Mouse (Mus musculus): Measurements from ENCODE around the gene Asap3.

Gene Asap3

DNA sequence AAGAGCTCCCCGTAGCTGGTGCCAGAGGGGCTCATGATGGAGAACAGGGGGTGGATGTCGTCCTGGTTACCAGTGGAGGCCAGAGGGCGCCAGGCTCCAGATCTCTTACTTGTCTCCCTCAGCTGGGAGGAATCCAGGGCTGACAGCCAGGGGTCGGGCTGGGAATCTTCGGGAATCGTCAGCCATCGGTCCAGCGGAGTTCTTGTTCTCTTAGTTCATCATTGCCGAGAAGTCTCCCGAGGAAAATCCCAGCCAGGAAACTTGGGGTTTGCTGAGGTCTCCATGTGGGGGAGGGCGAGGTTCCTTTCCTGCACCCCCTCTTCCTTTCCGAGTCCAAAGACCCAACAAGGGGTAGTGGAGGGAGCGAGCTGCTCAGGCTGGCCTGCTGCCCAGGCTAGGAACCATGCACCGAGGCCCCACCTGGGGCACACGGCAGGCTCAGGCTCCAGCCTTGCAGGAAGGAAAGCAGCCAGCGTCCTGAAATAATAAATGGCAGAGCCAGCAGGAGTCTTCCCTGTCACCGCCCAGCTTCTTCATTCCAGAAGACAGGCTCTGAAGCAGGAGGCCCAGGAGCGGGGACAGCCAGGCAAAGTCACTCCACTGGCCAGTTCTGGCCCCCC, 12.5 kb downstream of the Asap3 start:
- DNase-seq (ENCODE audit: low read depth), result no peak

DNA sequence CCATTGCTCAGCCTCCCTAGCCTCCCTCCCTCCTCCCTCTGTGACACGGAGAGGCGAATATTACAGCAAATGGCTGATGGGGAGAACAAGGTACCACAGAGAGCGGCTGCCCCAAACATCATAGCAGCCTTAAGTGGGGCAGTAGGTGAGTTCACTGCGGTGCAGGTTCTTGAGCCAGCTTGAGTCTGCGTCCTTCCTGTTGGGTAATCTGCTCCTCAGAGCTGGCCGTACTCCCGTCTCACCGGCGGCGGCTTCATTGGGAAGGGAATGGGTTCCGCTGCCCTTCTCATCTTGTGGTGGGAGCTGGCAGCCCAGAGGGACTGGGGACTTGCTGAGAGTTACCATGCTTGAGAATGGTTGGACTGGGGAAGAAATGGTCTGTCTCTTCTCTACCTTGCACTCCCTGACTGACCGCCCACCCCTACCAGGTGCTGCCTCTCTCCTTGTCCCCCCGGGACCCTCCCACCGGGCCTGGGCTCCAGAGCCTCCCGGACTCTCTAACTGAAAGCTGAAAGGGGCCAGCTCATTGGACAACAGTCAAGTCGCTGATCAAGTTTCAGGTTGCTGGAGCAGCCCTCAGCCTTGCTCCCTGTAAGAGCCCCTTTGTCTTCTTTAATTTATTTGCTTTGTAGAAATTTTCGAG, 14.1 kb downstream of the Asap3 start:
- no peak for DNase-seq (ENCODE audit: low read depth)

DNA sequence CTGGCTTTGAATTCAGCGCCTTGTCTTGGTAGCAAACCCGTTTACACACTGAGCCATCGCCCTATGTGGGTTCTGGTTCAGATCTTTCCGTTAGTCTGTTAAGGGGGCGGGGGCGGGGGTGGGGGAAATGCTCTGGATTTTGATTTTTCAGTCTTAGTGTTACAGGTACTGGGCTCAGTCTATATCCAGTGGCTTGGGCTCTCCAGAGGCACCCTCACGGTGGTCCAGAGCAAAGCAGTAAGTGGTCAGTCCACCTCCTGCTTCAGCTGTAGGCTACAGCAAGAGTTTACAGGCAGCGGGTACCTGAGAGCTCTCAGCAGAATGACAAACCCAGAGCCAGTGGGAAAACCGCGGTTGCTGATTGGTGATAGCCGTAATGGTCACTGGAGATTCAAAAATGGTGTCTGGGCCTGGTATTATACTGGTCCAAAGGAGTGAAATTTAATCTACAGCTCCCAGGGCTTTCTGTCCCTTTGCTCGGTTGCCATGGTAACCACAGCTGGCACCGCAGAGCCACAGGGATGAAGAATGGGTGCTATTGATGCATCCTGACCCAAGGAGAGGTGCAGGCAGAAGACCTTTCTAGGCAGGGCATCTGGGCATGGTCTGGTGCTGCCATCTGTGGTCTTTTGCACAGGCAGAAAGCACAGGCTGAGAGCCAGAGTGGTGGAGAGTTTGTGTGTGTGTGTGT, 17.5 kb downstream of the Asap3 start:
- no peak for DNase-seq (ENCODE audit: low read depth)

DNA sequence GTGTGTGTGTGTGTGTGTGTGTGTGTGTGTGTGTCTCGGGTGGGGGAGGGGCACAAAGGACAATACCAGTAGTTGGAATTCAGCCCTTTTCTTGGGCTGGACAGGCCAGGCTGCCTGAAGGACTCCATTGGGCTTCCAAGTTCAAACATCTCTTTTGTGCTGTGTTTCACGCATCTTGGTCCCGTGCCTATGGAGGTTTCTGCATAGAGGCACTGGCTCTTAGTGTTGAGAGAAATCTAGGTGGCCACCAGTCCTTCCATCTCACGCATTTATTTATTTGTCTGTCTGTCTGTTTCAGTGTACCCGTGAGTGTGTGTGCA, 18.0 kb downstream of the Asap3 start:
- DNase-seq (ENCODE audit: low read depth), result no peak

DNA sequence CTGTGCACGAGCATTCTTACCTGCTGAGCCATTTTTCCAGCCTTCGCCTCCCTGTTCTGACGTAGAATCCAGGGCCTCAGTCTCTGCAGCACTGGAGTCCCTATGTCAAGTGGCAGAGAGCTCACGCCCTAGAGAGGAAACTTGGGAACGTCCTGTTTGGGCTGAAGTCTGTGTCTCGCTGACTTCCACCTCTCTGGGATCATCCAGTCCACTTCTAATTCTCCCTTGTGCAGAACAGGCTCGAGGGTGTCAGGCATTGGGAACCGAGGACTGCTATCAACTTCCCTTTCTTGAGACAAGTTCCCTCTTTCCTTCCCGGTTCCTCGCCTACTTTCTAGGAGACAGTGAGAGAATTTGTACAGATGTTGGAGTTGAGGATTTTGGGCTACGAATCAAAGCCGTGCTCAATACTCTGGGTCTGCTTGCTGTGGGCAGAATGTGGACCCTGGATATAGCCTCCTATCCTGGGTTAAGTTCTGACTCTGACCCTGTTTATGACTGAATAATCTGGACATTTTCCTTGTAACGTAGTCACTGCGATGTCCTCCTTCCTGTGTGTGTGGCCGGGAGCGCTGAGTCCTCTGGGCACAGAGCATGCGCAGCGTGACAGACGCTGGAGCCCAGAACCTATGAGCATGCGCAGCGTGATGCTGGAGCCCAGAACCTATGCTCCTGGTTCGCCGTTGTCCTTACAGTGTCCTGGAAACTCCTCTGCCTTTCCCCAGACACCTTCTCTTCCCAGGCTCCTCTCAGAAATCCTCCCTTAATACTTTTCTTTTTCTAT, 18.7 kb downstream of the Asap3 start:
- DNase-seq (ENCODE audit: low read depth), result no peak

- DNase-seq (ENCODE audit: low read depth), result no peak
Measured at GRCm38 (mm10) chr4:136227408-136227807, 21.2 kb downstream of the Asap3 start.

DNA sequence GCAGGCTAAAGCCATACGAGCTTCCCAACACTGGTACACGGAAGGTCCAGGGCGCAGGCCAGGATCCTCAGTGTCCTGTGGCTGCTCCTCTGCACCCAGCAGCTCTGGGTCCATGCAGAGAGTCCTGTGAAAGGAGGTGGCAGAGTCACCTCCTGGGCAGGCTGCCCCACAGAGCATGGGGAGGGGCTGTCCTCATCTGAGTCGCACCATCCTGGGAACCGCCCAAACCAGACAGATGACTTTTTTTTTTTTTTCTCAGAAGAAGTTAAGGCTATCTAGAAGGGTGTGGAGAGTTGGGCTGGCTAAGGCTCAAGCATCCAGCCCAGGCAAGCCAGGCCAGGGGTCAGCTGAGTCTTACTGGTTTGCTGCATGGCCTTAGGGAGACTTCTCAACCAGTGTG, 22.5 kb downstream of the Asap3 start:
- DNase-seq (ENCODE audit: low read depth), result no peak

- no peak for DNase-seq (ENCODE audit: low read depth)
Measured at GRCm38 (mm10) chr4:136238669-136239068, 32.5 kb downstream of the Asap3 start.

DNA sequence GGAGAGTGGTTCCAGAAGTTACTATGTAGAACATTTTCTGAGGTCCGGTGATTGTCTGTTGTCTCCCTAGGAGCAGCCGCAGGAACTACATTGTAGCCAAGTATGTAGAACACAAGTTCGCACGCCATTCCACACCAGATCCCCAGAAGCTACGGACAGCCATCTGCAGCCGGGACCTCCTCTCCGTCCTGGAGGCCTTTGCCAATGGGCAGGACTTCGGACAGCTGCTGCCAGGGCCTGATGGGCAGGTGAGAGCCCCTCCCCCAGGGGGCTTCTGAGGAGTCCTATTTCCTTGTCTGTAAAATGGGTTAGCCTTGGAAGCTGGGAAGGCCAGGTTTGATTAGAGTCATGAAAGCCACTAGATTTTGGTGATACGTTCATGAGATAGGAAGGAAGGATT, 32.9 kb downstream of the Asap3 start:
- no peak for DNase-seq (ENCODE audit: low read depth)

GRCm38 (mm10) chr4:136239622-136240021, 33.5 kb downstream of the Asap3 start:
- DNase-seq (ENCODE audit: low read depth), result peak; percentile 85

- no peak for DNase-seq (ENCODE audit: low read depth)
Measured at GRCm38 (mm10) chr4:136240123-136240522, 34.0 kb downstream of the Asap3 start.

GRCm38 (mm10) chr4:136240955-136241354, 34.8 kb downstream of the Asap3 start:
- no peak for DNase-seq (ENCODE audit: low read depth)

- DNase-seq (ENCODE audit: low read depth), result peak; percentile 60
Measured at GRCm38 (mm10) chr4:136242065-136242703, 36.0 kb downstream of the Asap3 start.

- DNase-seq (ENCODE audit: low read depth), result no peak
Measured at GRCm38 (mm10) chr4:136242728-136243127, 36.6 kb downstream of the Asap3 start.

GRCm38 (mm10) chr4:136244208-136244607, 38.0 kb downstream of the Asap3 start:
- DNase-seq (ENCODE audit: low read depth), result no peak

DNA sequence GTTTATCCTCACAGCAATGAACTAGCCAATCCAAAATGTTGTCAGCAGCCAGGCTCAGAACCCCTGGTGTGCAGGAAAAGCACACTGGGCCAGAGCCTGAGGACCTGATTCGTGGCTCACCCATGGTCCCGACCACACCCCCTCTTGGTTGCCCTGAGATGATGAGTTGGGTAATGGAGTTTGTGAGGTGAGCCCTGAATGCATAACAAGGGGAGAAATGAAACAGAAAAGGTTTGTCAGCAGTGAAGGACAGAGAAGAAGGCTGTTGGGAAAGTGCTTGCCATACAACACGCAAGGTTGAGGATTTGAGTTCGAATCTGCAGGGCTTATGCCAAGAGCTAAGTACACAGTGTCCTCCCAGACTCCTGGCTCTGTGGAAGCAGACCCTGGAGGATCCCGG, 39.5 kb downstream of the Asap3 start:
- no peak for DNase-seq (ENCODE audit: low read depth)

GRCm38 (mm10) chr4:136246568-136246969, 40.4 kb downstream of the Asap3 start:
- DNase-seq (ENCODE audit: low read depth), result no peak

DNA sequence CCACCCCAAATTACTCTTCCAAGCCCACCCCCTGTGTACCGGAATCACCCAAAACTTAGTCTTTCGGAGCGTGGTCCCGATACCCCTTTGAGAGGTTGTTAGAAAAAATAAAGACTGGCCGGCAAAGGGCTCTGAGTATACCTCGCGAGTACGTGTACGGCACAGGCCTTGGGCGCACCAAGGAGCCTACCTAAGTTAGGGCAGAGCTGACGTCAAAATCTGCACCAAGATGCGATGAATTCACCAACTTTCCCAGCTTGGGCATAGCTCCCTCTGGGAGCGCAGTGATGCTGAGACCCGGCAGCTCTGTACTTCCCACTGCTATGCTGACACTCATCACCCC, 41.2 kb downstream of the Asap3 start:
- DNase-seq (ENCODE audit: low read depth), result no peak

DNA sequence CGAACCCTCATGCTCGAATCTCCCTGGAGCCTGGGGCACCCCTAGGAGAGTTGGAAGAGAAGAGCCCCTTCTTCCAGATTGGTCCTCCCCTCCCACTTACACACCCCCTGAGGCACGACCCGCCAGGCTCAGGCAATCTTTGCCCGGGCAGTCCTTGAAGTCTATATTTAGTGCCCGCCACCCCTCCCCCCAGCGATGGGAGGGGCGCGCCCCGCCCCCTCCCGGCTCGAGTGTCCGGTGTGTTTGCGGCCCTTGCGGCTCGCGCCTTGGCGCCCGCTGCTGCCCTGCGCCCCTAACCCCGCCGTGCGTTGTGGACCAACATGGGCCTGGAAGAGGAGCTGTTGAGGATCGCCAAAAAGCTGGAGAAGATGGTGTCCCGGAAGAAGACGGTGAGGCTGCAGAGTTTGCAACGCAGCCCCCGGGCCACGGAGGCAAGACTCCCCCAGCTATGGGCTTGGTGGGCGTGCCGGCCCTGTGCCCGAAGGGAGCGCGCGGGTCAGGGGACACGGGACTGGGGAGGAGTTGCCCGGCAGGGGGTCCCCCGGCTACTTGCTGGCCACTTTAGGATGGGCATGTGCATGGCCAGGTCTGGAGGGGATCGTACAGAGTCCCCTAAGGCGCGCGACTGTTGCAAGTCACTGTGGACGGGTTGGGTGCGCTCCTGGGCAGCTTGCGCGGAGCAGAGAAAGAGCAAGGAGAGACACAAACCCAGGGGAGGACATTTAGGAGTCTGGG, 41.7 kb downstream of the Asap3 start, which contains the start of gene Tcea3:
Gene Tcea3 (plus strand): TSS at position 1 of the 735 bp plus-strand sequence.
- DNase-seq (ENCODE audit: low read depth), result no peak

DNA sequence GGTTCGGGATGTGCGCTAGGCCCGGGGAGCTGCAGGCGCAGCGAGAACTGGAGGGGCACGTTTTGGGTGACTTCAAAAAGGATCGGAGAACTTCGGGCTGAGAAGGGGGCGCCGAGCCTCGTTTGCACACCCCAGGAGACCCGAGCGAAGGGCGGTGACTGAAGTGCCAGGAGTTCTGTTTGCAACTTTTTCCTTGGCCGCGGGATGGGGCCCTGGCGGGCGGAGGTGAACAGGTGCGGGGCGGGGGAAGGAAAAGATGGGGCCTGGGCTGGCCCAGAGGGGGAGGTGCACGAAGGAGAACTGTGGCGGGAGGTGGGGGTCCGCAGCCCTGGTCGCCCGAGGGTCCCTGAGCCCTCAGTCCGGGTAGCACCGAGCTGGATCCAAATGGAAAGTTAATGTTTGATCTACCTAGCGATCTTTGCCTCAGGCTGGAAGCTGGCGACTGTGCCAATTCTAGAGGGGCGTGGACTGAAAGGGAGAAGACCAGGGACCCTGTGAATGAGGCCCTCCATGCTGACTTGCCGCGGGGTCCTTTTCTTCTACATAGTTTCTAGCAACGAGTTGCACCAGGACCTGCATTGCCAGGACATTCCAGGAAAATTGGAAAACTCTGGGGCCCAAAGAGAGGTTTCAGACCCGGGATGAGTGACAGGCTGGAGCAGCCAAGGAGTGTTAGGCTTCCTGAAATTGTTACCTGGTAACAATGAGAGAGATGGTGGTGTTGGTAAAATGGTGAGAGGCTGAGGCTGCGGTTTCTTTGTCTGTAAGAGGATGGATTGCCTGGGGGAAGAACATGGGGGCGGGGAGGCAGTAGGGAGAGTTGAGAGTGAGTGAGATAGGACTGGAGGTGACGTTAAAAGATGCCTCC, 42.5 kb downstream of the Asap3 start:
- peak; percentile 35 for DNase-seq (ENCODE audit: low read depth)

DNA sequence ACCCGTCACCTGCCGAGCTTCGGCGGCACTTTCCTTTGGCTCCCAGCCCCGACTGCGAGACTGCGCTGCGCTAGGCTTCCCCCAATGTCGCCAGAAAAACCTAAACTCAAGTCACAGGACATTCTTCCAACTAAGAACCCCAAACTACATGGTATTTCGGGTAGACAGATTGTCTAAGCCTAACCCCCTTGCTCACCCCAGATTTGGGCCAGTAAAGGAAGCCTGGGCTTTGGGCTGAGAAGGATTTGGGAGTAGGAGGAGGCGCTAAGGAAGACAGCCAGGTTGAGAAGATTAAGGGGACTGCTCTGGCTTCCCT, 43.1 kb downstream of the Asap3 start:
- DNase-seq (ENCODE audit: low read depth), result no peak
